Mouse (Mus musculus): ENCODE results near the gene Pald1. TPM values are rescaled to one million over a fixed set of nuclear protein-coding genes. Genes with fewer than 3 reads are reported as not detected.

Pald1 gene
- polyA plus RNA-seq, 1 experiment from 2014 or later, result 47.5 TPM

GRCm38 (mm10) chr10:61272089-61272626, 111.2 kb downstream of the Pald1 start:
- H3K9me3 ChIP-seq (ENCODE audit: low read depth, low read length), result no peaks in the 10 kb centered on the region
- peak; percentile 8 for DNase-seq
- H3K4me1 ChIP-seq (ENCODE audit: insufficient read depth), result no peaks in the 10 kb centered on the region
- H3K27me3 ChIP-seq (ENCODE audit: insufficient read depth, low read length), result no peaks in the 10 kb centered on the region
- 40% methylated on average over 8 of the region's 8 CpGs for WGBS
- H3K27ac ChIP-seq (ENCODE audit: low read depth), result no peak overlapping the region
- peak overlapping the region; percentile 97; the same call in 1 of the 2 replicates for H3K4me2 ChIP-seq
- no peak overlapping the region for H3K4me3 ChIP-seq (ENCODE audit: low read depth, low read length)
- TF ChIP-seq CTCF (IDR thresholded peaks at IDR 0.05; ENCODE audit: low read depth), result no peak
- no peak for ATAC-seq (ENCODE audit: insufficient read depth)
- H3K9ac ChIP-seq, result no peak overlapping the region
- no peaks in the 10 kb centered on the region for H3K36me3 ChIP-seq (ENCODE audit: insufficient read depth)

Other genes starting within 250 kb of the Pald1 start
- gene Sgpl1, start 235.8 kb downstream of the Pald1 start, polyA plus RNA-seq (2014; fragmentation: Nextera tagmentation; extraction: Ambion mirVana), result 74.3 and 77.6 TPM in 2 replicates
- gene Tbata, start 211.6 kb downstream of the Pald1 start, polyA plus RNA-seq (2014; fragmentation: Nextera tagmentation; extraction: Ambion mirVana), result 1.4 and 1.6 TPM in 2 replicates
- gene Adamts14, start 110.1 kb downstream of the Pald1 start, polyA plus RNA-seq (2014; fragmentation: Nextera tagmentation; extraction: Ambion mirVana), result 1.5 and 1.8 TPM in 2 replicates
- gene Prf1, start 85.7 kb downstream of the Pald1 start, polyA plus RNA-seq (2014; fragmentation: Nextera tagmentation; extraction: Ambion mirVana), result not detected in 2 replicates
- gene Nodal, start 34.4 kb upstream of the Pald1 start, polyA plus RNA-seq (2014; fragmentation: Nextera tagmentation; extraction: Ambion mirVana), result 0.08 TPM in 2 replicates
- 53.8 and 57.4 TPM in 2 replicates for gene Eif4ebp2, start 69.1 kb upstream of the Pald1 start, polyA plus RNA-seq (2014; fragmentation: Nextera tagmentation; extraction: Ambion mirVana)
- 8.5 and 9.8 TPM in 2 replicates for gene Lrrc20, start 92.3 kb upstream of the Pald1 start, polyA plus RNA-seq (2014; fragmentation: Nextera tagmentation; extraction: Ambion mirVana)
- 0.05 and 0.09 TPM in 2 replicates for gene Npffr1, start 212.0 kb upstream of the Pald1 start, polyA plus RNA-seq (2014; fragmentation: Nextera tagmentation; extraction: Ambion mirVana)

All from lung, embryonic 14.5 days (tissue).